Mouse (Mus musculus) E14TG2a.4 (cell line): ENCODE data around the gene Yif1a.

Source experiments
- CTCF ChIP-seq: conservative IDR thresholded peaks from 2 replicates; pipeline ENCODE4 v1.5.1; 2014; ENCODE audit warnings: low read length
- NANOG ChIP-seq: IDR thresholded peaks from 2 replicates; pipeline ENCODE4 v1.6.1; 2014; ENCODE audit warnings: borderline replicate concordance, low read length, mixed read lengths
- POU5F1 ChIP-seq: IDR thresholded peaks from 2 replicates; pipeline ENCODE4 v1.6.1; 2014; ENCODE audit warnings: low read length, borderline replicate concordance

GRCm38 (mm10) chr19:5057876-5058775 is 30.2 kb upstream of the Yif1a start:
- no peak for TF ChIP-seq CTCF
- no peak for TF ChIP-seq NANOG
- TF ChIP-seq POU5F1, result no peak
